Mouse (Mus musculus) intestine, postnatal 0 days (tissue): Measurements from ENCODE around the gene Tmem239. TPM values are rescaled to one million over a fixed set of nuclear protein-coding genes. Genes with fewer than 3 reads are reported as not detected.

ENCODE experiments used
- ATAC-seq: fragments of 200-750 bp; cut with Nextera tagmentation; 2 replicates; pipeline ENCODE4 v1.8.0; 2017; ENCODE audit warnings: mild to moderate bottlenecking, moderate TSS enrichment, moderate library complexity
- H3K27ac ChIP-seq: fragments of 300-500 bp; sonication (generic); 2 replicates; pipeline ENCODE4 v1.5.1; 2014; ENCODE audit warnings: mild to moderate bottlenecking, low read depth, low read length, moderate library complexity
- H3K27me3 ChIP-seq: fragments of 300-500 bp; sonication (generic); replicated peaks from 2 replicates; pipeline ENCODE4 v1.6.1; 2014; ENCODE audit warnings: low read length, mixed read lengths; ENCODE audit not compliant: control insufficient read depth, insufficient read depth
- H3K36me3 ChIP-seq: fragments of 300-500 bp; sonication (generic); 2 replicates; pipeline ENCODE4 v1.6.1; 2014; ENCODE audit warnings: mild to moderate bottlenecking, moderate library complexity; ENCODE audit not compliant: control insufficient read depth, insufficient read depth
- H3K4me1 ChIP-seq: fragments of 300-500 bp; sonication (generic); replicated peaks from 2 replicates; pipeline ENCODE4 v1.6.1; 2014; ENCODE audit warnings: antibody characterized with exemption, low read length, mixed read lengths; ENCODE audit not compliant: control insufficient read depth, insufficient read depth
- H3K4me2 ChIP-seq: fragments of 300-500 bp; sonication (generic); replicated peaks from 2 replicates; pipeline ENCODE4 v1.6.1; 2014; ENCODE audit warnings: low read depth, mild to moderate bottlenecking, moderate library complexity
- H3K4me3 ChIP-seq: fragments of 300-500 bp; sonication (generic); 2 replicates; pipeline ENCODE4 v1.5.1; 2014; ENCODE audit warnings: low read depth, low read length
- H3K9ac ChIP-seq: fragments of 300-500 bp; sonication (generic); 2 replicates; pipeline ENCODE4 v1.6.1; 2014; ENCODE audit warnings: mild to moderate bottlenecking, low read depth, low read length
- H3K9me3 ChIP-seq: fragments of 300-500 bp; sonication (generic); 2 replicates; pipeline ENCODE4 v1.6.1; 2016; ENCODE audit warnings: mixed run types; ENCODE audit not compliant: control insufficient read depth
- CTCF ChIP-seq: sonication (generic); IDR thresholded peaks from 2 replicates; pipeline ENCODE4 v1.5.1; 2016; ENCODE audit warnings: low read depth, mild to moderate bottlenecking, control low read depth, antibody characterized with exemption, moderate library complexity
- WGBS: fragments of 180-500 bp; shearing (Covaris S2); extraction: QIAGEN DNeasy Blood & Tissue Kit; methylation state at CpG from one replicate; pipeline ENCODE4 v1.1.7; 2014; 5-methylcytosine and 5-hydroxymethylcytosine counted together
- polyA plus RNA-seq: library from polyadenylated mRNA; unstranded; fragments of >200 nt; fragmentation: Nextera tagmentation; extraction: Ambion mirVana; gene quantifications from 2 replicates; pipeline ENCODE4 v1.2.1, GENCODE M21; 2015

The Tmem239 gene
- polyA plus RNA-seq, 1 experiment from 2014 or later = not detected

- Histone ChIP-seq H3K27me3 (no peaks in the 10 kb centered on the region), H3K27ac (no peak within 1 kb of the TSS), H3K4me2 (no peak within 1 kb of the TSS), H3K9ac (no peak within 1 kb of the TSS), H3K4me3 (no peak within 1 kb of the TSS), H3K9me3 (no peaks in the 10 kb centered on the region), H3K36me3 (no peaks in the 10 kb centered on the region), H3K4me1 (no peaks in the 10 kb centered on the region)
- no peak for TF ChIP-seq CTCF
- no peak for ATAC-seq
- 72% methylated on average over 1 of the region's 1 CpGs for WGBS
Observed at GRCm38 (mm10) chr2:130404939-130405338, 1.3 kb upstream of the Tmem239 start, which contains the start of the genes Gm28372 and 1700020A23Rik. TSS of gene Gm28372 (plus strand) at chr2:130405239. TSS of gene 1700020A23Rik (plus strand) at chr2:130405259.

GRCm38 (mm10) chr2:130408194-130408593 is 1.9 kb downstream of the Tmem239 start:
- no peak for ATAC-seq
- H3K36me3 ChIP-seq = no peaks in the 10 kb centered on the region
- peak; percentile 25; the same call in 1 of the 2 replicates for TF ChIP-seq CTCF
- H3K9ac ChIP-seq = no peak overlapping the region
- no peaks in the 10 kb centered on the region for H3K4me1 ChIP-seq
- no peak overlapping the region for H3K27ac ChIP-seq
- H3K4me3 ChIP-seq = no peak overlapping the region
- no peak overlapping the region for H3K4me2 ChIP-seq
- H3K9me3 ChIP-seq = no peaks in the 10 kb centered on the region
- H3K27me3 ChIP-seq = no peaks in the 10 kb centered on the region
- whole genome bisulfite sequencing = 22% methylated on average over 6 of the region's 6 CpGs

- peak; percentile 93 for TF ChIP-seq CTCF
- Histone ChIP-seq H3K4me1 (no peaks in the 10 kb centered on the region), H3K27me3 (no peaks in the 10 kb centered on the region), H3K9ac (no peak overlapping the region), H3K36me3 (no peaks in the 10 kb centered on the region), H3K4me2 (no peak overlapping the region), H3K27ac (no peak overlapping the region), H3K9me3 (no peaks in the 10 kb centered on the region), H3K4me3 (no peak overlapping the region)
- ATAC-seq = peak; percentile 63; the same call in 1 of the 2 replicates
- WGBS = 37% methylated on average over 16 of the region's 16 CpGs
Observed at GRCm38 (mm10) chr2:130411558-130412495, 5.5 kb downstream of the Tmem239 start.

GRCm38 (mm10) chr2:130412775-130413174 is 6.5 kb downstream of the Tmem239 start:
- TF ChIP-seq CTCF = no peak
- Histone ChIP-seq H3K36me3 (no peaks in the 10 kb centered on the region), H3K4me2 (no peak overlapping the region), H3K4me3 (no peak overlapping the region), H3K4me1 (no peaks in the 10 kb centered on the region), H3K9ac (no peak overlapping the region), H3K27ac (no peak overlapping the region), H3K27me3 (no peaks in the 10 kb centered on the region), H3K9me3 (no peaks in the 10 kb centered on the region)
- no peak for ATAC-seq
- WGBS = 75% methylated on average over 3 of the region's 3 CpGs

- Histone ChIP-seq H3K27ac (no peak overlapping the region), H3K4me1 (no peaks in the 10 kb centered on the region), H3K4me3 (no peak overlapping the region), H3K4me2 (no peak overlapping the region), H3K27me3 (no peaks in the 10 kb centered on the region), H3K9ac (no peak overlapping the region), H3K9me3 (no peaks in the 10 kb centered on the region), H3K36me3 (peaks cover 6% of the 10 kb centered on the region; the same call in 1 of the 2 replicates)
- WGBS = 75% methylated on average over 6 of the region's 6 CpGs
- peak; percentile 38; the same call in 1 of the 2 replicates for TF ChIP-seq CTCF
- ATAC-seq = no peak
Observed at GRCm38 (mm10) chr2:130414094-130414856, 8.0 kb downstream of the Tmem239 start.
